Mouse (Mus musculus): ENCODE measurements around the gene Srsf7. TPM values are rescaled to one million over a fixed set of nuclear protein-coding genes. Genes with fewer than 3 reads are reported as not detected.
"Not testable (repeated sequence)": the region's sequence is repeated elsewhere in the genome, so short reads cannot be mapped to it uniquely, and the experiment has no call there.

Srsf7 gene
- total RNA-seq, 2 experiments from 2014 or later: 26.3 to 31.9 TPM

DNA sequence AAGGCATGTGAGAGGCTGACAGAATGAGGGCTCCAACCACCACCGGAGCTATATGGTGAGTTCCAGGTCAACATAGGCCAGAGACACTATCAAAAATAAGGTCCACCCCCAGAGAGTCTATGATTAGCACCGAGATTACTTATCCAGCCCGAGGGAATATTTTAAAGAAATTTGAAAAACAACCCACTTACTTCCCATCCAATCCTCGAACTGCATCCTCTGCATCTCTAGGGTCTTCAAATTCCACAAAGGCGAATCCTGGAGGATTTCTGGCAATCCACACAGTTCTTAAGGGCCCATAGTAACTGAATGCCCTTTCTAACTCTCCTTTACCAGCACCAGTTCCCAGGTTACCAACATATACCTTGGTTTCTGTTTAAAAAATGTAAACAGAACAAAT, 1.4 kb downstream of the Srsf7 start:
- DNase-seq (ENCODE audit: low spot score): no peak

DNA sequence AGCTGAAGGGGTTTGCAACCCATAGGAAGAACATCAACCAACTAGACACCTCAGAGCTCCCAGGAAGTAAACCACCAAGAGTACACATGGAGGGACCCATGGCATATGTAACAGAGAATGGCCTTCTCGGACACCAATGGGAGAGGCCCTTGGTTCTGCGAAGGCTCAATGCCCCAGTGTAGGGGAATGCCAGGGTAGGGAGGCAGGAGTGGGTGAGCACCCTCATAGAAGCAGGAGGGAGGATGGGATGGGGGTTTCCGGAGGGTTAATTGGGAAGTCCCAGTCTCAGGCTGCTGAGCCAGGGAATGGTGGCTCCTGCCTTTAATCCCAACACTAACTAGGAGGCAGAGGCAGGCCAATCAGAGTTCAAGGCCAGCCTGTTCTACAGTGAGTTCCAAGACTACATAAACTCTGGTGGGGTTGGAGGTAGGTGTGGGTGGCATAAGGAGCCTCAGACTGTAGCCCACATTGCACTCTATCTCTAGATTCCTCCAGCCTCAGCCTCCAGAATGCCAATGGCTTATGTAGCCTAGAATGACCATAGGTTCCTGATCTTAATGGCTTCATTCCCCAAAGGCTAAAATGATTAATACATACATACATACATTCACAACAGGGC, 7.8 kb downstream of the Srsf7 start:
- DNase-seq (ENCODE audit: low spot score): no peak

DNA sequence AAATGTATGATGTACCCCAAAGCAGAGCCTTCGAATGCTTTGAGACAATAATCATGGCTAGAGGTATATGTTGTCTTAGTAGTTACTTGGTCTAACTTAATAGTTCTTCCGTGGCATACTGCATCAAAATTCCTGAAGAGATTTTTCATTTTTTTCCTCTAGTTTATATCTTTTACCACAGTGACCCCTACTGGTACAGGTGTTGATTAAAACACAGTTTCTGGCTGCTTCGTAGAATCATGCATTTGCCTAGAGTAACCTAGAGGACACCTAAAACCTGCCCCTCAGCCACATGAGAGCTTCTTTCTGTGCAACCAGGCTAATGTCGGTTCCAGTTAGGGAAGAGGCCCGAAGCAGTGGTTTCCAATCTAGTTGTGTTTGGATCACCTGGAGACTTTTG, 14.0 kb downstream of the Srsf7 start:
- peak; percentile 23 for DNase-seq (ENCODE audit: low spot score)

DNA sequence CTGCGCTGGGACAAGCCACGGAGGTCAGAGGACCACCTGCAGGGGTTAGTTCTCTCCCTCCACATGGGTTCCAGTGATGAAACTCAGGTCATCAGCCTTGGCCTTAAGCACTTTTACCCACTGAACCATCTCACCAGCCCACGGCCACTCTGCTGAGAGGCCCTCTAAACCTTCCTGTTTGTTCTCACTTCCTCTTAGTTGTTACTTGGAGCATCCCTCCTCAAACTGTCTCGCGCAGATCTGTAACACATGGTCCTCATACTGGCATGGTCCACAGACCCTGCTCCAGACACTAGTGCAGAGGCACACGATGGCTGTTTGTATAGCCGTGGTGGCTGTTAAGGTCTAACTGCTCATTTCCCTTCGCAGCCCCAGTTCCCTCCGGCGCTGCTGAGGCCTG, 23.5 kb downstream of the Srsf7 start:
- no peak for DNase-seq (ENCODE audit: low spot score)

DNA sequence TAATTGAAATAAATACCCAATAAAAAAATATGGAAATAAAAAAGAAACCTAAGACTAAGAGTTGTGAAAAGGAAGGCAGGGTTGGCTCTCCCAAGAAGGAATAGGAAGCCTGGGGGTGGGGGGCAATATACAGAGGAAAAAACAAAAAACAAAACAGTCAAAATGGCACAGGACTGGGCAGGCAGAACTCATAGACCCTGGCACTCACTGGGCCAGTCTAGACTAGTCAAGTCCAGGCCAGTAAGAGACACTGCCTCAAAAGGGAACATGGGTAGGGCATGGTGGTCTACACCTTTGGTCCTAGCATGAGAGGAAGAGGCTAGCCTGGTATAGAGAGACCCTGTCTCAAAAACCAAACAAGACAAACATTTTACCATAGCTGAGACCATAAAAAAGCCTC, 26.6 kb downstream of the Srsf7 start:
- DNase-seq (ENCODE audit: low spot score): no peak

DNA sequence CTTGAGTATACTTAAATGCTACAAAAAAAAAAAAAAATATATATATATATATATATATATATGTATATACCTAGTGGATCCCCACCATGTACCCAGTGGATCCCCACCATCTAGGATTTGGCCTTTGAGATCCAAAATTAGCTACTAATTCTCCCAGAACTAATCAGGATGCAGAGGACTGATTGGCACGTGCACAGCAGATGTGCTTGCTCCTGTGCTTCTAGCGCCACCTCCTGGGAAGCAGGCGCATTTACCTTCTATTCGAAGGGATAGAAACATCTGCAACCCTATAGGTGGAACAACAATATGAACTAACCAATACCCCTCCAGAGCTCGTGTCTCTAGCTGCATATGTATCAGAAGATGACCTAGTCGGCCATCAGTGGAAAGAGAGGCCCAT, 27.1 kb downstream of the Srsf7 start:
- DNase-seq (ENCODE audit: low spot score): peak; percentile 78

DNA sequence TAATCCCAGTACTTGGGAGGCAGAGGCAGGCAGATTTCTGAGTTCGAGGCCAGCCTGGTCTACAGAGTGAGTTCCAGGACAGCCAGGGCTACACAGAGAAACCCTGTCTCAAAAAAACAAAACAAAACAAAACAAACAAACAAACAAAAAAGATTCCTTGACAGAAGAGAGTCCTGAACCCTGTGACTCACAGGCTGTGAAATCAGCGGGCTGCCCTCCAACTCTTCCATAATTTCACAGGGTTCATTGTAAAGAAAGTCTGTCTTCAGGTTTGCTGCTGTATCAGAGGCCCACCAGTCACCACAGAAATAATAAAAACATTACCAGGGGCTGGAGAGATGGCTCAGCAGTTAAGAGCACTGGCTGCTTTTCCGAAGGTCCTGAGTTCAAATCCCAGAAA, 28.3 kb downstream of the Srsf7 start:
- not testable (repeated sequence) for DNase-seq (ENCODE audit: low spot score)

DNA sequence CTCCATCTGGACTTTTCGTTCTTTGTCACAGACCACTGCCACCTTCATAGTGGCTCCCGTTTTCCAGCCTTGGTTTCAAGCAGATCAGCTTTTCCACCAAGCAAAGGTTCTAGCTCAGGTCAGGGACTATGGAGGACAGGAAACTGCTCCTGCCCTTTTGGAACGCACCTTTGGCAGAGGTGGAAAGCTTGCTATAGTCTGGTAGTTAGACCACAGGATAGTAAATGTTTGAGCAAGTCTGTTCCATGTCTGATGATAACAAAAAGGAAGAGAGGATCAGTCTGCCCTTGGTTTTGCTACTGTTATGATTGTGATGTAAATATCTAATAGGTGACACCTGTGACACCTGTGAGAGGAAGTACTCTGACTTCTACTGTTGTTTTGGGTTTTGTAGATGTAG, 31.1 kb downstream of the Srsf7 start:
- DNase-seq (ENCODE audit: low spot score): no peak

DNA sequence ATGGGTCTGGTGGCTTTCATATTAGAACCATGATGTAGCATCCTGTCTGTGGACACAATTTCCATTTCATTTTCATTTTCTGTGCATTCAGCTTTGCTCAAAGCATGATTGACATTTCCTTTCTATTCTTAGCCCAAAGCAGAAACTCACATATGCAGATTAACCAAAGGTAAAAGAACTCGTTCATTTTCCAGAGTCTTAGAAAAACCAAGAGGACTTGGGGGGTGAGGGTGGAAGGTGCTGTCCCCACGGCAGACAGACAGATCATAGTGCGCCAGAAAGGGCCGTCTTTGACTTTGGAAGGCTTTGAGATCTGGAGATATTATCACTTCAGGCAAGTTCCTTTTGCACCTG, 31.7 kb downstream of the Srsf7 start:
- DNase-seq (ENCODE audit: low spot score): no peak

DNA sequence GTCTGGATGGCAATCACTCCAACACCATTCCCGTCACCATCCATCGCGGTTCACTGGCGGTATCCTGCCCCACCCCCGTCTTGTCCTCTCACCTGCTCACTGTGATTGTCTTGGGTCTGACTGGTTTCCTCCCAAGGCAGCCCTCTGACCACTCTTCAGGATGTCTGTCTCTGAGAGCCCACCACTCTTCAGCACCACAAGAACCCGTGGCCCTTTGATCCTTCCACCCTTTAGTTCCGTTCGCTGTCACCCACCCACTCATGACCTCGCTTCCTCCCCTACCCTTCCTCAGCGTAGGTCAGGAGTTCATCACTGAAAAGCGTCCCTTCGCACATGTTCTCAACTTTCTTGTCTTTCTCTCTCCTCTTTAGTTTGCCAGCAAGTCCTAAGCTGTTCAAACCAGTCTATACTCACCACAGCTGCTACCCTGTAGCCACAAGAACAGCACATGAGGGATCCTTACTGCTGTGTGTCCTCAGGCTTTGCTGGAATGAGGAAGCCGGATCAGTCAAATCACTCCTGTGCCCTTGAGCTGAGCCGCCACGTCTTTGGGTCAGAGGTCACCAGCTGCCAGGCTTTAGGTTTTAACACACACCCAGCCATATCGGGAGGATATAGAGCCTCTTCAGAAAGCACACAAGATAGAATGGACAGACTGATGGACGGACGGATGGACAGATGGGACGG, 32.3 kb downstream of the Srsf7 start:
- DNase-seq (ENCODE audit: low spot score): no peak

DNA sequence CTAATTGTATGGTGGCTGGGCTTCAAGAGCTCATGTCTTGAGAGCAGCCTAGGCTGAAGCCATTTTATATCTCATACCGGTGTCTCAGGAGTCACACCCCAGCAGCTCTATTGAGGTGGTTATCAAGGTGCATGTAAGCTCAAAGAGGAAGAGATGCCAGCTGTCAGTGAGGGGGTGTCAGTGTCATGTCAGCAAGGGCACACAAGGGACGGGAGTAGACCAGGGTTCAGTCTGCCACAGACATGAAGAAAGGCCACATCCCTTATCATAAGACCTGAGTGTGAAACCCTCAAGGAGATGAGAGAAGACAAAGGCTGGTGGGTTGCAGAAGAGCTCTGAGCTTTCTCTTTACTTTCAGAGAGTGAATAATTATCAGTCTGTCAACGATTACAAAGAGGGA, 33.0 kb downstream of the Srsf7 start:
- DNase-seq (ENCODE audit: low spot score): no peak

DNA sequence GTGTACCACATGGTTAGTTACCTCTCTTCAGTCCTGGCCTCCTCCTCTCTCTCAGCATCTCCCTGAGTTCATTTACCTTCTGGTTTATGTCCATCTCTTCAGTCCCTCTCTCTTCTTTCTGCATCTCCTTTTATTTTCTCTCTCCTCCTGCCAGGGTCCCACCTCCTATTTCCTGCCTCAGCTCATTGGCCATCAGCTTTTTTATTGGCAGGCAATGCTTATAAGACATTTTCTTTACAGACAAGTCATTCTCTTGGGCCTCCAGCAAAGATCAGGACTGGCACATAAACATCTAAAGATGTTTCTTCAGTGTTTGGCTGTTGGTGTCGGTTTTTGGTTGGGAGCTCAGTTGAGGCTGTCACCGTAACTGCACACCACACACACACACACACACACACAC, 33.4 kb downstream of the Srsf7 start:
- DNase-seq (ENCODE audit: low spot score): no peak

DNA sequence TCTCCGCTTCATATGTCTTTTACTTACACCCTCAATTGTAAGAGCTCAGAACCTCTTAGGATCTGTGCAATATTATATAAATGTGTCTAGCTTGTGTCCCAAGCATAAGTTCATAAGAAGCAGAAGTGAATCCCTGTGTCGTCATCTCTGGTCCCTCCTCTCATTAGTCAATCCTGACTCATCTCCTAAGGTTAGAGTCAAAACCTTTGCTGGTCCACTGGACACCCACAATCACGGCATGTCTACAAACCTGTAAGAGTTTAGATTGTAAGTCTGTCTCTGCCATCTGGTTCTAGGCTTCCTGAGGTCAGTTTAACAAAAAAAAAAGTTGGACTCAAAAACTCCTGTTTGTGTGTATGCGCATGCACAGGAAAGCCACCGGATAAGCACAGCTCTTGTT, 34.3 kb downstream of the Srsf7 start:
- no peak for DNase-seq (ENCODE audit: low spot score)

DNA sequence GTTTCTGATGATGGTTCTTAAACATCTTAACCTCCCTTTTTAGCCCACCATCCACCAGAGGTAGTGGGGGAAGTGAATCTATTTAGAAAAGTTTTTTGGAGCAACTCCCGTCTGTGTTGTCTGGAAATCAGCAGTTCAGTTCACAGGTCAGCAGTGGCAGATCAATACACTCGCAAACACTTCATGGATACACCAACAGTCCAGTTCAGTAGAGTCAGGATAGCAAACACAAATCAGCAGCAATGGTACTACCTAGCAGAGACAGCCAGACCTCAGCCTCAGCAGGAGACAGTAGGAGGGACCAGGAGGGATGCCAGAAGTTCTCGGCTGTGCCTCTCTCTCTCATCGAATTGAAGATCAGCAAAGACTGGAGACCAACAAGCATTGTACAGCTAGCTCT, 35.2 kb downstream of the Srsf7 start:
- no peak for DNase-seq (ENCODE audit: low spot score)

DNA sequence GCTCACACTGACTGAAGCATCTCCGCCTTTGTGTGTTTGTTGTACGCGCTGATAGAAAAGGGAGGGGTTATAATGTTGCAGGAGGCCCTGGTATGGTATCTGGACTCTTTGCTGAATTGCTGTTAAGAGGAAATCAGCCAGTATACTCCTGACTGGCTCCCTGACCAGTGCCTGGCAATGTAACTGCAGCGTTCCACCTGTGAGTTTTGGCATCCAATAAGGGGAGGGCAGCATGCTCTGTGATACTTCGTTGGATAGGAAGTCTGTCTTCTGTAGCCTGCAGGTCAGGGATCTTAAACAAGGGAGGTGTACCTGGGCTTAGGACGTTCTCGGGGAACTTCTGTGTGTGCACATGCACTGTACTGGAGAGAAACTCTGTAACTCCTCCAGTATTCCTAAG, 36.2 kb downstream of the Srsf7 start:
- DNase-seq (ENCODE audit: low spot score): no peak

DNA sequence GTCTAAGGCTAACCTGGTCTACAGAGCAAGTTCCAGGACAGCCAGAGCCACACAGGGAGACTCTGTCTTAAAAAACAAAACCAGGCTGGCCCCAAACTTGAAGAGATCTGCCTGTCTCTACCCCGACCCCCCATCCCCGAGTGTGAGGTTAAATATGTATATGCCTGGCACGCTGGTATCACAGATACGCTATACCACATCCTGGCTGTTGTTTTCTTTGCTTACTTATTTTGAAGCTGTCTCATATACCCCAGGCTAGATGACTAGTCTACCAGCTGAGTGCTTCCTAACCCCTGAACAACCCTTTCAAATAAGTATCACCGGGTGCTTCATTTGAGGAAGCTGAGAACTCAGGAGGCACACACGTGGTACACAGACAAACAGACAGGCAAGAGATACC, 37.3 kb downstream of the Srsf7 start:
- no peak for DNase-seq (ENCODE audit: low spot score)

DNA sequence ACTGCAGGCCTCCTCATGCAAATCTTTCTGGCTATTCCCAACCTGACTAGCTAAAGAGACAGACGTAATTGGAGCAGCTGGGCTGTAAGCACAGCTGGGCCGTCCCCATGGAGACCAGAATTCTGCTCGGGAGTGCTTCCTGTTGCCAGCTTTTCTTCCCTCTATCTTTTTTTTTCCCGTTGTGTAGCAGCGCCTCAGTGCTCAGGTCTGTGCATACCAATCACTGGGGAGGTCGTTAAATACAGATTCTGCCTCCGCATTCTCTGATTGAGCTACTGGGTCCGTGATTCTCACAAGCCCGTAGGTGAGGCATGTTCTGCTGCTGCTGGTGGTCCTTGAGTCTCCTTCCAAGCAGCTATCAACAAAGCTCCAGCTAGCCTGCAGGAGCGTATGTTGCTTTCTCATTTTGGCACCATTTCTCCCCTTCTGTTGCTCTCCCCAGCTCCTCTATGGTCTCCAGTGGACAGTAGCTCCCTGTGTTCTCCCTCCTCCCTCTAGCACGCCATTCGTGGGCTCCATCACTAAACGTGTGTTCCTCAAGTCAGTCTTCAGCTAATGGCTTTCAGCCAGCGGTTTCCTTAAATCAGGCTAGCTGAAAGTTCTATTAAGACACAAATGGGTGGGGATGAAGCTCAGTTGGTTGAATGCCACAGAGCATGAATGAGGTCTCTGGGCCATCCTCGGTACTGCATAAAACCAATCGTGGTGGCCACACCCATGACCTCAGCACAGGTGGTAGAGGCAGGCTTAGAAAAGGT, 38.5 kb downstream of the Srsf7 start:
- peak; percentile 46 for DNase-seq (ENCODE audit: low spot score)

DNA sequence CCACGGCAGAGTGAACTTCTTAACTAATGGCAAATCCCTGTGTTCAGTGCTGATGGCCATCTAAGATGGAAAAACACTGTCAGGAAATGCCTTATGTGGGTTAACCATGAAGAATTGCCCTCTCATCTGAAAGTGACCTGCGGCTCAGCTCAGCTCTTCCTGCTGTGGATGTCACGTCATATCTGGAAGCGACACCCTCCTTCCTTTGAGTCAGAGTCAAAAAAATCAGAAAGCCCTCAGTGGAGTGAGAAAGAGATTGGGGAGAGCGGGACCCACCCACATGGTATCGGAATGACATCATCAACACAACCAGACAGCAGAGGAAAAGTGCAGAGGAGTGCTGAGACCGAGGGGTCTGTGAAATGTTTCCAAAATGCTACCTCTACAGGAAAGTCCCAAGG, 39.3 kb downstream of the Srsf7 start:
- DNase-seq (ENCODE audit: low spot score): peak; percentile 21

DNA sequence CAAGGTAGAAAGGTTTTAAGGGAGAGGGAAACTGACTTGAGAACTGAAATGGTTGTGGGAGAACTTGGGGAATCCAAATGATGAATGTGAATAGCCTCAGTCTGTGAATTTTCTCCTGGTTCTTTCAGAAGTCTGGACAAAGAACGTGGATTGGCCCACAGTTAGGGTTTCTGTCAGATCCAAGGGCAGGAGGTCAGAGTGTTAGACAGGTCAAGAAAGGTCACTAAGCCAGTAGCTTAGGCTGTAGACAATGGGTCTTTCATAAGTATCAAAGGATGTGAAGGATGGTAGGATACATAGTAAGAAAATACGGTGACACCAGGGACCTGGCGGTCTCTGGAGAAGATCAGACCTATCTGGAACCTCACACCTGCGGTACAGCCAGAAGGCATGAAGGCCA, 39.7 kb downstream of the Srsf7 start:
- DNase-seq (ENCODE audit: low spot score): no peak

DNA sequence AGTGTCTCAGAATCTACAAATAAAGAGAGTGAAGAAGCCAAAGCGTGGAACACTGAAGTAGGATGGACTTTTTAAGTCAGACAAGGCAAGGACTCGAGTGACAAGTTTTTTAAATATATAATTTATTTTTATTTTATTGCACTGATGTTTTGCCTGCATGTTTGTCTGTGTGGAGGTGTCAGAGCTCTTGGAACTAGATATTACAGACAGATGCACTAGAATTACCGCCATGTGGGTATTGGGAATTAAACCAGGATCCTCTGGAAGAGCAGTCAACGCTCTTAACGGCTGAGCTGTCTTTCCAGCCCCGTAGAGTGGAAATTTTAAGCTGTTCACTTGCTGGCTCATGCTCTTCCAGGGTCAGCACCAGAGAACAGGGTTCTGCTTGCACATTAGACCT, 40.8 kb downstream of the Srsf7 start:
- DNase-seq (ENCODE audit: low spot score): no peak

DNA sequence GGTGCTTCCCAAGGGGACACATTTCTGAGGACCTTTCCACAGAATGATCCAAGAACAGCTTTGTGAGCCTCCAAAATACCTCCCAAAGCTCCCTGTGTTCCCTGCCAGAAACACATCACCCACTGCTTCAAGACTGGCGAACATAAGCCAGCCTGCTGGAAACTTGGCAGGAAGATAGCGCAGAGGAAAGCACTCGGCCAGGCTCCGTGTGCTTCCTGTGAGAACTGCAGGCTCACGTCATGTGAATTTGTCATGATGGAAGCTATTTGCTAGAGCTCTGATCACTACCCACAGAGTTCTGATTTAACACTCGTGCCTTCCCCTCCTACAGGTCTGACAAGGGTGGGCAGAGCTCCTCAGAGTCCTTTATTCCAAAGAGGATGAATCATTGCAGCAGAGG, 41.4 kb downstream of the Srsf7 start:
- peak; percentile 67 for DNase-seq (ENCODE audit: low spot score)

DNA sequence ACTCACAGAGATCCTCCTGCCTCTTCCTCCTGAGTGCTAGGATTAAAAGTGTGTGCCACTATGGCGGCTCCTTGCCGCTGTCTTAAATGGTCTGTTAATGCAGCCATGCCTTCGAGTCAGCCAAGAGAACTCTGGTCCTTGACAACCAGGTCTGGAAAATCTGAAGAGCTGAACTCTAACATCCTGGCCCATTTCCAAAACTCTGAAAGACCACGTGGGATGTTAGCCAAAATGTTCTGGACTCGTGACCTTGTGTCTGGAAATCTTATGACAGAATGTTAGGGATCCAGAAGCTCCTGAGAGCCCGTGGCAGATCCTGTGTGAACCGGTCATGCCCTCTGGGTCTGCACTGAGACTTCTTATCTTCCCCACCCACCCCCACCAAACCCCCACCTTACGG, 43.1 kb downstream of the Srsf7 start:
- no peak for DNase-seq (ENCODE audit: low spot score)

DNA sequence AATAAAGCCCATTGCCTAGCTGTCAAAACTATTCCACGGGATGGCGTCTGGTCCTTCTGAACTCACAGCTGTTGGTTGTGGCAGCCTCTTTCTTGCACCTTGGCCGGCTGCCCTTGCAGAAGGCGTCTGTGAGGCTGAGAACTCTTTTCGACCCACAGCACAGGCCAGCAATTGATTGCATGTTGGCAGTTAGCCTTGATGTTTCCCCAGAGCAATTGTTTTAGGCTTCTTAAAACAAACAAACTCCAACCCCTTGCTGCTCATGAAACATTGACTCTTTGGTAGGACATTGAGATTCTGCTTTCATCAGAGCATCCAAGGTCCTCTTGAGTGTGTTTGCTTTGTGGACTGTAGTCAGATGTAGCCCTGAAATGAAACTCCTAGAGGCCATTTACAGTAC, 46.7 kb downstream of the Srsf7 start:
- DNase-seq (ENCODE audit: low spot score): peak; percentile 82
